Mouse (Mus musculus): Measurements from ENCODE around the gene Ccdc92b. TPM values are rescaled to one million over a fixed set of nuclear protein-coding genes. Genes with fewer than 3 reads are reported as not detected.

The Ccdc92b gene
- total RNA-seq, 1 experiment from 2014 or later, result 4.1 TPM

Other genes starting within 250 kb of the Ccdc92b start
- 5.9 and 11.5 TPM in 2 replicates for gene Rap1gap2, start 8.7 kb upstream of the Ccdc92b start, total RNA-seq (2021)
- gene Cluh, start 29.9 kb downstream of the Ccdc92b start, total RNA-seq (2021), result 191 and 212 TPM in 2 replicates
- gene Pafah1b1, start 105.1 kb downstream of the Ccdc92b start, total RNA-seq (2021), result 141 and 192 TPM in 2 replicates
- gene Mettl16, start 151.2 kb downstream of the Ccdc92b start, total RNA-seq (2021), result 34.2 and 35.9 TPM in 2 replicates
- gene Mnt, start 211.3 kb downstream of the Ccdc92b start, total RNA-seq (2021), result 35.5 and 37.7 TPM in 2 replicates